16 mouse cellular contexts compared by ENCODE assay signal in genomic region chr12:86473630-86474029, GRCm38 (mm10).
A peak's percentile ranks its signal among the peaks of the same experiment; 100 is the strongest.
DNase-seq lines count a peak whose midpoint lies in the region; ATAC-seq and TF ChIP-seq lines count a peak whose summit lies in the region.
"Had no signal": no experiment of that assay in that cellular context is flagged by ENCODE, and none has a peak within 500 bp of the region (broad histone marks: within the 10 kb centered on the region; RNA-seq: fewer than 3 reads in every experiment).

No protein-coding gene starts in this region.

- DNase-seq in lung, adult 2 months, result peak; percentile 7
- no peak for DNase-seq in lung, postnatal 0 days (ENCODE audit: low spot score)
- peak; percentile 88 for DNase-seq in yolk sac, embryonic 10.5 days (ENCODE audit: low spot score)
- DNase-seq in frontal cortex, postnatal 25 days (ENCODE audit: low spot score in 2 of 2), result no peak
- no peak for DNase-seq in cerebellum, adult 2 months
- no peak for DNase-seq in kidney, adult 18-20 months
- DNase-seq: cerebellum, adult 9-10 months; heart, adult 11 months; kidney, postnatal 36 days; layer of hippocampus, postnatal 36 days had no signal

- no peak for TF ChIP-seq POLR2A in lung, adult 2 months (IDR thresholded peaks at IDR 0.05; ENCODE audit: borderline replicate concordance, extremely low read depth, low read depth, low read length)
- TF ChIP-seq POLR2A in cerebellum, adult 2 months (IDR thresholded peaks at IDR 0.05; ENCODE audit: borderline replicate concordance, insufficient read depth, low read length), result no peak

- no peak overlapping the region for H3K4me3 ChIP-seq in lung, adult 2 months (replicated peaks; ENCODE audit: extremely low read depth, low read depth, low read length)
- H3K4me3 ChIP-seq in lung, postnatal 0 days (ENCODE audit: low read depth, low read length), result no peak overlapping the region
- no peak overlapping the region for H3K4me3 ChIP-seq in embryonic facial prominence, embryonic 12.5 days
- no peak overlapping the region for H3K4me3 ChIP-seq in liver, embryonic 12.5 days
- H3K4me3 ChIP-seq in cerebellum, adult 2 months (replicated peaks; ENCODE audit: insufficient read depth, low read depth, low read length), result no peak overlapping the region
- H3K4me3 ChIP-seq: embryonic facial prominence, embryonic 15.5 days had no signal

- H3K4me2 ChIP-seq in lung, postnatal 0 days (replicated peaks; ENCODE audit: low read depth, low read length), result no peak overlapping the region
- H3K4me2 ChIP-seq in embryonic facial prominence, embryonic 12.5 days (replicated peaks), result 0 out of 2 replicates have a peak overlapping the region, but pooled peaks have one; percentile 21
- H3K4me2 ChIP-seq in liver, embryonic 12.5 days, result no peak overlapping the region
- H3K4me2 ChIP-seq: embryonic facial prominence, embryonic 15.5 days; midbrain, embryonic 11.5 days had no signal

- ATAC-seq in lung, postnatal 0 days, result no peak
- no peak for ATAC-seq in embryonic facial prominence, embryonic 12.5 days (ENCODE audit: insufficient number of reproducible peaks, insufficient read depth, low FRiP score, low TSS enrichment)
- ATAC-seq in liver, embryonic 12.5 days, result peak; percentile 46; the same call in 1 of the 2 replicates
- ATAC-seq: forebrain, embryonic 16.5 days; intestine, postnatal 0 days had no signal

- H3K9me3 ChIP-seq in lung, postnatal 0 days (ENCODE audit: low read length), result no peaks in the 10 kb centered on the region
- no peaks in the 10 kb centered on the region for H3K9me3 ChIP-seq in embryonic facial prominence, embryonic 12.5 days
- no peaks in the 10 kb centered on the region for H3K9me3 ChIP-seq in liver, embryonic 12.5 days (replicated peaks)
- H3K9me3 ChIP-seq: embryonic facial prominence, embryonic 15.5 days had no signal

- no peak for TF ChIP-seq EP300 in lung, postnatal 0 days (IDR thresholded peaks at IDR 0.05)

- no peaks in the 10 kb centered on the region for H3K36me3 ChIP-seq in lung, postnatal 0 days (ENCODE audit: insufficient read depth, low read length)
- no peaks in the 10 kb centered on the region for H3K36me3 ChIP-seq in embryonic facial prominence, embryonic 12.5 days
- no peaks in the 10 kb centered on the region for H3K36me3 ChIP-seq in liver, embryonic 12.5 days
- H3K36me3 ChIP-seq: embryonic facial prominence, embryonic 15.5 days had no signal

- no peak overlapping the region for H3K27ac ChIP-seq in lung, postnatal 0 days (ENCODE audit: low read length)
- H3K27ac ChIP-seq in embryonic facial prominence, embryonic 12.5 days, result no peak overlapping the region
- no peak overlapping the region for H3K27ac ChIP-seq in liver, embryonic 12.5 days
- no peak overlapping the region for H3K27ac ChIP-seq in cerebellum, adult 2 months (ENCODE audit: insufficient read depth, low read length)
- H3K27ac ChIP-seq: embryonic facial prominence, embryonic 15.5 days had no signal

- no peak for TF ChIP-seq CTCF in lung, adult 2 months (IDR thresholded peaks at IDR 0.05; ENCODE audit: insufficient read depth, low read length)
- TF ChIP-seq CTCF in lung, postnatal 0 days (IDR thresholded peaks at IDR 0.05), result no peak
- TF ChIP-seq CTCF in cerebellum, adult 2 months (IDR thresholded peaks at IDR 0.05; ENCODE audit: borderline replicate concordance, insufficient read depth, low read depth, low read length), result no peak

- no peaks in the 10 kb centered on the region for H3K4me1 ChIP-seq in lung, adult 2 months (ENCODE audit: control insufficient read depth, insufficient read depth, low read length)
- H3K4me1 ChIP-seq in lung, postnatal 0 days (ENCODE audit: insufficient read depth, low read depth, low read length), result no peaks in the 10 kb centered on the region
- peaks cover 8% of the 10 kb centered on the region; the same call in 1 of the 2 replicates for H3K4me1 ChIP-seq in embryonic facial prominence, embryonic 12.5 days
- H3K4me1 ChIP-seq in liver, embryonic 12.5 days, result no peaks in the 10 kb centered on the region
- H3K4me1 ChIP-seq in cerebellum, adult 2 months (ENCODE audit: control insufficient read depth, insufficient read depth, low read length), result no peaks in the 10 kb centered on the region

- H3K27me3 ChIP-seq in lung, postnatal 0 days (replicated peaks; ENCODE audit: insufficient read depth, low read length), result no peaks in the 10 kb centered on the region
- peaks cover 11% of the 10 kb centered on the region; the same call in 1 of the 2 replicates for H3K27me3 ChIP-seq in embryonic facial prominence, embryonic 12.5 days
- H3K27me3 ChIP-seq in liver, embryonic 12.5 days (replicated peaks), result peaks cover 12% of the 10 kb centered on the region
- H3K27me3 ChIP-seq in cerebellum, adult 2 months (ENCODE audit: control insufficient read depth, insufficient read depth, low read length), result no peaks in the 10 kb centered on the region
- H3K27me3 ChIP-seq: embryonic facial prominence, embryonic 15.5 days had no signal

- H3K9ac ChIP-seq in lung, postnatal 0 days (replicated peaks; ENCODE audit: low read depth), result no peak overlapping the region
- H3K9ac ChIP-seq in embryonic facial prominence, embryonic 12.5 days, result no peak overlapping the region
- no peak overlapping the region for H3K9ac ChIP-seq in liver, embryonic 12.5 days
- H3K9ac ChIP-seq: embryonic facial prominence, embryonic 15.5 days had no signal

- WGBS in lung, adult 2 months, result 48% methylated on average over 12 of the region's 12 CpGs
- 32% methylated on average over 12 of the region's 12 CpGs for WGBS in lung, postnatal 0 days
- 31% methylated on average over 12 of the region's 12 CpGs for WGBS in embryonic facial prominence, embryonic 12.5 days
- 32% methylated on average over 12 of the region's 12 CpGs for WGBS in liver, embryonic 12.5 days (ENCODE audit: insufficient replicate concordance)
- WGBS in cerebellum, adult 2 months, result 78% methylated on average over 12 of the region's 12 CpGs

Comparison
In these comparisons a context has a peak if more than half of its experiments do, and no peak if none do; other contexts are left out.
1. DNase-seq: peak in lung, adult 2 months (single experiment) and yolk sac, embryonic 10.5 days (single experiment); none in lung, postnatal 0 days (single experiment), frontal cortex, postnatal 25 days (0 of 2), cerebellum, adult 2 months (0 of 2) and kidney, adult 18-20 months (single experiment).